Mouse (Mus musculus) limb, embryonic 15.5 days (tissue): Measurements from ENCODE around the gene Slc6a16. TPM values are rescaled to one million over a fixed set of nuclear protein-coding genes. Genes with fewer than 3 reads are reported as not detected.

Experiments used
- polyA plus RNA-seq: library from polyadenylated mRNA; unstranded; fragments of >200 nt; fragmentation: Nextera tagmentation; extraction: Ambion mirVana; gene quantifications from 2 replicates; pipeline ENCODE4 v1.2.1, GENCODE M21; 2015

Gene Slc6a16
- polyA plus RNA-seq, 1 experiment from 2014 or later = not detected

Other genes starting within 250 kb of the Slc6a16 start
- 101 and 105 TPM in 2 replicates for gene Irf3, start 243.4 kb upstream of the Slc6a16 start, polyA plus RNA-seq
- 58.8 and 59.4 TPM in 2 replicates for gene Bcl2l12, start 242.4 kb upstream of the Slc6a16 start, polyA plus RNA-seq
- gene Scaf1, start 224.7 kb upstream of the Slc6a16 start, polyA plus RNA-seq = 34.8 TPM in 2 replicates
- gene Rras, start 223.1 kb upstream of the Slc6a16 start, polyA plus RNA-seq = 44.9 and 49.1 TPM in 2 replicates
- 9.3 and 11.5 TPM in 2 replicates for gene Prr12, start 188.2 kb upstream of the Slc6a16 start, polyA plus RNA-seq
- 63.0 and 70.3 TPM in 2 replicates for gene Nosip, start 178.7 kb upstream of the Slc6a16 start, polyA plus RNA-seq
- 23.1 and 25.1 TPM in 2 replicates for gene Prrg2, start 178.4 kb upstream of the Slc6a16 start, polyA plus RNA-seq
- gene Rcn3, start 148.9 kb upstream of the Slc6a16 start, polyA plus RNA-seq = 653 and 714 TPM in 2 replicates
- 99.7 and 121 TPM in 2 replicates for gene Fcgrt, start 137.2 kb upstream of the Slc6a16 start, polyA plus RNA-seq
- gene Rps11, start 116.6 kb upstream of the Slc6a16 start, polyA plus RNA-seq = 1,215 and 1,484 TPM in 2 replicates
- gene Rpl13a, start 112.3 kb upstream of the Slc6a16 start, polyA plus RNA-seq = 1,220 and 1,390 TPM in 2 replicates
- gene Gm45713, start 104.9 kb upstream of the Slc6a16 start, polyA plus RNA-seq = 0.65 TPM in 1 of 2 replicates, not detected in the other
- 2.1 and 2.7 TPM in 2 replicates for gene Flt3l, start 104.7 kb upstream of the Slc6a16 start, polyA plus RNA-seq
- gene Pih1d1, start 86.8 kb upstream of the Slc6a16 start, polyA plus RNA-seq = 76.3 and 84.6 TPM in 2 replicates
- 44.1 and 49.1 TPM in 2 replicates for gene Aldh16a1, start 86.5 kb upstream of the Slc6a16 start, polyA plus RNA-seq
- gene Slc17a7, start 77.1 kb upstream of the Slc6a16 start, polyA plus RNA-seq = 0.12 and 0.24 TPM in 2 replicates
- gene Gfy, start 61.5 kb upstream of the Slc6a16 start, polyA plus RNA-seq = not detected in 2 replicates
- gene Pth2, start 60.1 kb upstream of the Slc6a16 start, polyA plus RNA-seq = not detected in 2 replicates
- gene Ccdc155, start 36.2 kb upstream of the Slc6a16 start, polyA plus RNA-seq = 1.2 and 2.7 TPM in 2 replicates
- gene Dkkl1, start 28.9 kb upstream of the Slc6a16 start, polyA plus RNA-seq = 51.2 and 64.5 TPM in 2 replicates
- 131 and 134 TPM in 2 replicates for gene Tead2, start 25.3 kb upstream of the Slc6a16 start, polyA plus RNA-seq
- 3.8 and 5.1 TPM in 2 replicates for gene Cd37, start 2.0 kb upstream of the Slc6a16 start, polyA plus RNA-seq
- not detected in 2 replicates for gene Slc6a21, start 36.4 kb downstream of the Slc6a16 start, polyA plus RNA-seq
- 22.0 and 22.6 TPM in 2 replicates for gene Trpm4, start 92.7 kb downstream of the Slc6a16 start, polyA plus RNA-seq
- gene Hrc, start 94.2 kb downstream of the Slc6a16 start, polyA plus RNA-seq = 6.5 and 15.1 TPM in 2 replicates
- 7.8 and 9.1 TPM in 2 replicates for gene Ppfia3, start 125.9 kb downstream of the Slc6a16 start, polyA plus RNA-seq
- 2.3 and 2.5 TPM in 2 replicates for gene Lin7b, start 129.5 kb downstream of the Slc6a16 start, polyA plus RNA-seq
- gene Snrnp70, start 154.7 kb downstream of the Slc6a16 start, polyA plus RNA-seq = 199 and 204 TPM in 2 replicates
- 0.10 and 0.12 TPM in 2 replicates for gene Kcna7, start 164.6 kb downstream of the Slc6a16 start, polyA plus RNA-seq
- gene Ntf5, start 172.6 kb downstream of the Slc6a16 start, polyA plus RNA-seq = 1.9 and 3.0 TPM in 2 replicates
- not detected in 2 replicates for gene Lhb, start 179.7 kb downstream of the Slc6a16 start, polyA plus RNA-seq
- gene Gys1, start 193.8 kb downstream of the Slc6a16 start, polyA plus RNA-seq = 39.0 and 43.5 TPM in 2 replicates
- 122 and 125 TPM in 2 replicates for gene Ruvbl2, start 197.0 kb downstream of the Slc6a16 start, polyA plus RNA-seq
- 4,640 and 4,716 TPM in 2 replicates for gene Ftl1, start 218.8 kb downstream of the Slc6a16 start, polyA plus RNA-seq
- gene Bax, start 225.8 kb downstream of the Slc6a16 start, polyA plus RNA-seq = 145 and 146 TPM in 2 replicates
- 0.61 and 1.0 TPM in 2 replicates for gene Tulp2, start 240.8 kb downstream of the Slc6a16 start, polyA plus RNA-seq
- gene Gm45808, start 245.7 kb downstream of the Slc6a16 start, polyA plus RNA-seq = not detected in 2 replicates
- 3.1 and 3.3 TPM in 2 replicates for gene Dhdh, start 247.7 kb downstream of the Slc6a16 start, polyA plus RNA-seq